Mouse (Mus musculus): ENCODE measurements around the gene Podxl.

Podxl gene

DNA sequence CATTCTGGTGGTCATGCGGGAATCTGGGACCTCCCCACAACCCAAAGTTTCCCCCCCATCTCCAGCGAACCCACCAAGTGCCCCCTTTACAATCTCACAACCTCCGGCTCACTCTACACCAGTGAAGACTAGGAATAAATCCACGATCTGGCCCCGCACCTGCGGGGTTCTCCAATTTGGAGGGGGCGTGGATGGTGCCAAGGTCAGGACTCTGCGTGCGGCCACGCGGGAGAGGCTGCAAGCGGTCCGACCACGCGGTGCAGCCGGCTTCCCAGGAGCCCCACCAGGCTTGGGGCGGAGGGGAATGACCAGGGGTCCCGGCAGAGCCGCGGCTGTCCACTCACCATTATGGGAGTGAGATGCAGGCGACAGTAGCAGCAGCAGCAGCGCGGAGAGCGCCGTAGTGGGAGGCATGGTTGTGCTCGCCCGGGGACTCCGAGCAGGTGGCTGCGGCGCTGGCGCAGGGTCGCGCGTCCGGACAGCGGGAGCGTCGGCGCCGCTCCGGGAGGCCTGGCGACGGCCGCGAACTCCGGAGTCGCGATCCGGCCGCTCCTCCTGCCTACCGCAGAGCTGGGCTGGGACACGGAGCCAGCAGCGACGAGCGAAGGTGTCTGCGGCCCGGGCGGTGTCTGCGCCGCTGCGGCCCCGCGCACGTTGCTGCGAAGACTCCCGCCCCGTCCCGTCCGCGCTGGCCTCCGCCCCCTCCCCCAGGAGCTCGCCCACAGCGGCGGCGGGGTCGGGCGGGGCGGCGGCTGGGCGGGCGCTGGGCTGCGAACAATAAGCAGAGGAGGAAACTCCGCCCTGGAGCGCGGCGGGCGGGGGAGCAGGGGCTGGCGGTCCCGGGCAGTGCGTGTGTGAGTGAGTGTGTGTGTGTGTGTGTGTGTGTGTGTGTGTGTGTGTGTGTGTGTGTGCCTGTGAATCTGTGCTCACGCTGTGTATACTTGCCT, at the start of gene Podxl:
Gene Podxl (minus strand): TSS at position 747 of the 947 bp plus-strand sequence.
- in situ Hi-C loops (cut with MboI; ENCODE audit: unreplicated experiment in 2 of 2) = no loop called here

DNA sequence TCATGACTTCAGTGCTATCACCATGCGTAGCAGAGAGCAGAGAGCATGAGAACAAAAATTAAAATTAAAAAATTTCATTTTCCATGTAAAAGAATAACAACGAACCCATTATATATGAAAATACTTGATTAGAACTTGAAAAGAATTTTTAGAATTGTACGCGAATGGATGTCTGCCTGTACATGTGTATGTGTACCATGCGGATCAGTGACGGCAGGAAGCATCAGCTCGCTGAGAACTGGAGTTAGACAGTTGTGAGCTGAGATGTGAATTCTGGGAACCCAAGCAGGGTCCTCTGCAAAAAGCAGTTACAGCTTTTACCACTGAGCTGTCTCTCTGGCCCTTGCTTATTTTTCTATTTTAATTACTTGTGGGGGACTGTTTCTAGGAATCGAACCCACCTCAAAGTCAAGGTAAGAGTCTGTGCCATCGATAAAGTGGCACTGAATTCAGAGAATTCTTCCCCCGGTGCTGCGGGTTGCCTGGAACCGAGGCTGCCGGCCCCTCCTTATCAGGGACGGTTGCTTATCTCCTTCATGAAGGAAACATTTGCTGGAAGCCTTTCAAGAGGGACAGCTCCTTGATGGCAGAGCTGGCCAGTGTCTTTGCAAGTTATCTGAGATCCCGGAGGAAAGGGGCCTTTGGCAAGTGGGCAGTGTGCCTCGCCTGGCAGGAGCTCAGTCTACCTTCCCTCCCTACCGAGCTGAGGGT, 48.9 kb upstream of the Podxl start:
- in situ Hi-C loops (cut with MboI; ENCODE audit: unreplicated experiment in 2 of 2) = no loop called here

DNA sequence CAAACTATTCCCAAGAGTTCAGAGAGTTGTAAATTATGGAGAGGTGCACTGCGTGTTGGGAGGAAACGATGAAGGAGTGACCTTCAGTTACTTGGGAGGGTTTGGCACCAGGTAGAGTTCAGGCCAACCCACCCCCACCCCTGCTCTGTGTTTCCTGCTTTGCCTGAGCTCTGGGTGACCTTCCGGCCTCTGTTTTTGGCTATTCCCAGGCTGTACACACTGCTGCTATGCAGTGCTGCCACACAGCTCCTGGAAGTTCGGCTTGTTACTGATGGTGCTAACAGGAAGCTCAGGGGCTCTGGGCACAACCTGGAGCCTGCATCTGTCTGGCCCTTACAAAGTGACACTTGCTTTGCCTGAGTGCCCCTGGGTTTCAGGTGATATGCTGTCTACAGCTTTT, 42.6 kb upstream of the Podxl start:
- in situ Hi-C loops (cut with MboI; ENCODE audit: unreplicated experiment in 2 of 2) = no loop called here

DNA sequence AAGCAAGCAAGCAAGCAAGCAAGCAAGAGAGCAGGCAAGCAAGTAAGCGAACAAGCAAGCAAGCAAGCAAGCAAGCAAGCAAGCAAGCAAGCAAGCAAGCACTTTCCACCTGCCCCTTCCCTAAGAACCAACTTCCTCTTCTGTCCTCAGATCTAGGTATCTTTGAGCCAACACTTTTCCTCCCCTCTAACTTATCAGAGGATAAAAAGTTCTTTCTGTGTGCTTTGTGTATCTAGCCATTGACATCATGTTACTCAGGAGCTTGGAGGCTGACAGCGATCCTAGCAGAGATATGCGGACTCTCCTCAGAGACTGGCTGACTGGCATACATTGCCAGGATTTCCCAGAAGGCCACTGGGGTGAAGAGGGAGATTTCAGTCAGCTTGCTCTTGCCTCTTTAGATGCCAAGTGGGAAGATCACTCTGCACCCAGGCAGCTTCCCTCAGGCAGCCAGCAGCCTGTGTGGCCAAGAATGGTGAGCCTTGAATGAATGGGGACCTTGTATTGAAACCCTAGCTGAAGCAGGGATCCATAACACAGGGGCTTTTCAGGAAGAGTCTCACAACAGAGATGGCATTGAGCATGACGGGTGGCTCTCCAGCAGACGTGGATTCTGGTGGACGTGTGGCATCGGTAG, 41.0 kb upstream of the Podxl start:
- in situ Hi-C loops (cut with MboI; ENCODE audit: unreplicated experiment in 2 of 2) = no loop called here

DNA sequence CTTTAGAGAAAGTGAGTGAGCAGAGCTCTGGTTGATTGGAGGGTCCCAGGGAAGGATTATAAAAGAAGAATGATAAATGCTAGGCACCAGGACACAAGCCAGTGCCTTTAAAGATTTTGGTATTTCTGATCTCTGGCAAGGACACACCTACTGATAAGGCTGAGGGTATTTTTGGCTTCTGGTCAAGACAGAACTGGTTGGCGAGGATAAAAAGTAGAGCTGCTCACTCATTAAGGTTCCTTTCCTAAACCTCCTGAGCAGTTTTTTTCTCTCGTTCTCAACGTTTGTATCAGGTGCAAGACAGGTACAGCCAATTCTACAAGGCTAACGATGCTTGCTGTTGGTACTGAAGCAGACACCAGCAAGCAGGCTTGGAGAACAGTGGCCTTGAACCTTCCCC, 38.7 kb upstream of the Podxl start:
- in situ Hi-C loops (cut with MboI; ENCODE audit: unreplicated experiment in 2 of 2) = no loop called here

DNA sequence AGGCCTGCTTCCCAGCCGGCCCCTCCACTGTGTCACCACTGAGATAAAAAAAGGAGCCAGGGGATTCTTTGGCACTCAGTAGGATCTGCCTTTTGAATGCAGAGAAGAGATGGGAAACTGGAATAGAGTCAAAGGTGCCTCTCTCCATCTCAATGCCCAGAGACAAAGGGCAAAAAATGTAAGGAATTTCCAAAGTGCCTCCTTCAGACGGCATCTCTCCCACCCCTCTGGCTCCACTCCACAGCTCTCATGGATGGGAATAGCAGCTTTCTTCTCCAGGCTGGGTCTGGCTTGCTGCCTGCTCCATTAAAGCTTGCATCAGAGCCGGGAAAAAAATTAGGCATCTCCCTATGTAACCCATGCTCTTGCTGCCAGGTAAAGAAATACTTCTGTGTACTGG, 37.4 kb upstream of the Podxl start:
- in situ Hi-C loops (cut with MboI; ENCODE audit: unreplicated experiment in 2 of 2) = no loop called here

DNA sequence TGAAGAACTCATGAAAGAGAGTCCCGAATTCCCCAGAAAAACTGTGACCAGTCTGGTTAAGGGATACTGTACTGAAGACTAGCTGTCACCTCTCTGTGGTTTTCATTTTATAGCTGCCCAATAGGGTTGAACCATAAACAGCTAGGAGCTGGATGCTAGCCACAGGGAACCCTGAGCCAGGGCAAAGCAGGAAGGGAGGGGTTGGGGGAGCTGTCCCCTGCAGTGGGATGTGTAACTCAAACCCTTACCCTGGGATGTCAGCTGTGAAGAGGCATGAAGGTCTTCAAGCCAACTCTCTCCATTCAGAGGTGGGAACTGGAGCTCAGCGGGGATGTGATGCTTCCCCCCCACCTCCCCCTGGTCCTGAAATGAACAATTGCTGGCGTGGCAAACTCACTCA, 36.1 kb upstream of the Podxl start:
- in situ Hi-C loops (cut with MboI; ENCODE audit: unreplicated experiment in 2 of 2) = no loop called here

DNA sequence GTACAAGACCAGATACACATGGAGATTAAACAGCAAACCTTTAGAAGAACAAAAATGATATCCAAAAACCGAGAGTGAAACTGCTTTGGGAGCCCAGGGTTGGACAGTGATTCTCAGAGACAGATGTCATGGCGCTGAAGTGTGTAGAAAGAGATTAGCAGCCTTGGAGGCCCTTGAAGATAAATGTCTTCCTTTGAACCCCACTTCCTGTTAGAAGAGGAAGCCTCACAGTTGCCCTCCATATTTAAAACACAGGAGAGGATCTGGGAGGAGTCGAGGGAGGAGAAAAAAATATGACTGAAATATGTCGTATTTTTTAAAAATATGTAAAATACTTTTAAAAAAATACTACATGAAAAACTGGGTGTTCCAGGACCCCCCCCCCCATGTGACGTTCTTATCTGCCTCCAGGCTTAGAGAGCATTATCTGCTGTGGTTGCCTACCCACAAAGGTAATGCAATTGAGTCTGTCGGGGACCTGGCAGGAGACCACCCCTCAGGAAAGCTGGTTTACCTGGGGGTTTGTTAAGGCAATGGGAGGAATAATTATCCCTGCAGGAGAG, 34.6 kb upstream of the Podxl start:
- in situ Hi-C loops (cut with MboI; ENCODE audit: unreplicated experiment in 2 of 2) = no loop called here

DNA sequence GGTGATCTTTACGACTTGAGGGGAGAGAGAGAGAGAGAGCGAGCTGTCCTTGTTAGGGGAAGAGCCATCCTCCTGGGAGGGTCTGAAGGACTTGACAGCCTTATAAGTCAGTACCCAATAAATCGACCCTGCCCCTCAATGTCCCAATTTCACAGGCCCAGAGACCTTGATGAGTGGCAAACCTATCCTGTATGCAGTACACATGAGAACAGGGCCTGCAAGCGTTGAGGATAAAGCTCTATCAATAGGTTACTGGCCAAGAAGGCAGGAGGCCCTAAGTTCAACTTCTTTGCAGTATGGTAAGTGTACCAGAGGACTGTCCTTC, 33.3 kb upstream of the Podxl start:
- in situ Hi-C loops (cut with MboI; ENCODE audit: unreplicated experiment in 2 of 2) = no loop called here

DNA sequence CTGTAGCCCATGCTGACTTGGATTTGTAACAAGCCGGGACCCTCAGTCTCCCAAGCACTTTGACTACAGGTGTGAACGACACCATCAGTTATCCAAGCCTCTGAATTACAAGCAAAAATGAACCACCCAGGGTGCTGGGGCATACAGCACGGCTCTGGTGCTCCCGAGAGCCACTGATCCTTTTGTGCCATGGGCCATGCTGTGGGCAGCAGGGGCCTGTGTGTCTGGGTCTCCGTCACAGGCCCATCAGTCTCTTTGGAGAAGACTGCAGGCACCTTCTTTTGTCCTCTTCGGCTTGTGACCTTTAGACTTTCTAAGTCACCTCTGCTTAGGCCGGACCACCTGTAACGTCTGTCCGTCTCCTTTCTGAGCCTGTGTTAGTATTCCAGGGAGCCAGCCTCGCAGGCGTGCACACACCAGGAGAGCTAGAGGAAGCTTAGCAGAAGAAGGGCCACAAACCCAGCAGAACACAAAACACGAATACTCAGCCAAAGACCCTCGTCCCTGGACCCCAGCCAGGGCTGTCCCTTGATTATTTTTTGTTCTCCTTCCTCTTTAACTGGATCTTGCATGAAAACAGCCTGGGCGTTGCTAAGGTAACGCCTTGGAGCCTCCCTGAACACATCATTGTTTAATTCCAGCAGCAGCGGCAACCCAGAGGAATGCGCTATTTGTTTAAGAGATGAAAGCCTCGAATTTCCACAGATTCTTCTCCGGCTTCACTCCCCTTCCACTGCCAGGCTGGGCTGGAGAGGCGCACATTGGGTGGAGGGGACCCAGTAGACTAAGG, 32.8 kb upstream of the Podxl start:
- in situ Hi-C loops (cut with MboI; ENCODE audit: unreplicated experiment in 2 of 2) = no loop called here

DNA sequence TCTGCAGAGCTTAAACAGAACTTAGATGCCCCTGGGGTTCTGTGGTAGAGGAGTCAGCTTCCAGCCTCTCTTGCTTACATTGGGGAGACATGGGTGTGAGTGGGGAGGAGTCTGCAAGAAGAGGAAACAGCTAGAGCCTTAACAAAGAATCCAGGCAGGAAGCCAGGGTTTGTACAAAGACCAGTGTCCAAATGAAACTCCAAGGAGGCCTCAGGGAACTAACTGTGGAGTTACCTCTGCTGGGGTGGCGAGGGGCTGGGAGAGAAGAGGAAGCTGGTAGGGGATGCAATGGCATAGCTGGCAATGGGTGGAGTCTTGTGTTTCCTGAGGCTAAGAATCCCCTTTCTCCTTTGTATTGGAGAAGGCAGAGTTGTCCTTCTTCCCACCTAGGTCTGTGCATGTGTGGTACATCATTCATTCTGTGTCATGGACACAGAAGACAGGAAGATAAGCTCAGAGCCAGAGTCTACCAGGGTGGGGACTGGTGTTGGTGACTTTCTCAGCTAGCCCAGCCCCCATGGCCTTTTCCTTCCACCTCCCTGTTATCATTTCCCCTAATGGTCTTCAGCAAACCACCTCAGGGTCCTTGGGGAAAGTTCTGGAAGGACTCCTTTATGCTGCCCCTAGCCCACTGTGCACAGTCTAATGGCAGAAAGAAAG, 28.9 kb upstream of the Podxl start:
- in situ Hi-C loops (cut with MboI; ENCODE audit: unreplicated experiment in 2 of 2) = no loop called here

DNA sequence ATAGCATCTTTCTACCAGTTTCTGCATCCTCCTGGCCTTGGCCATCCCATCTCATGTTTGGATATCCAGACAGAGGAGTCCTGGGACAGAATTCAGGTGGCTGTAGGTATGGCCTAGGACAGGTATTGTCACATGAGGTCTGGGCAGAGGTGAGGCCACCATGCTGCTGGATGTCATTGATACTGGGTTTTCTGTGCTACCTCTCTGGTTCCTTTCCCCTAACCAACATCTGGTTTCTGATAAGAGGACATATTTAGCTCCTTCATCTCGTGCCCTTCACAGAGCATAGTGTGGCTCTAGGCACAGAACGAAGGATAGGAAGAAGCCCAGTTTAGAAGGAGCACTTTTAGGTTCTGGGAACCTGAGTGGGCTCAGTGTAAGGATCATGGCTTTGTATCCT, 28.3 kb upstream of the Podxl start:
- in situ Hi-C loops (cut with MboI; ENCODE audit: unreplicated experiment in 2 of 2) = no loop called here

DNA sequence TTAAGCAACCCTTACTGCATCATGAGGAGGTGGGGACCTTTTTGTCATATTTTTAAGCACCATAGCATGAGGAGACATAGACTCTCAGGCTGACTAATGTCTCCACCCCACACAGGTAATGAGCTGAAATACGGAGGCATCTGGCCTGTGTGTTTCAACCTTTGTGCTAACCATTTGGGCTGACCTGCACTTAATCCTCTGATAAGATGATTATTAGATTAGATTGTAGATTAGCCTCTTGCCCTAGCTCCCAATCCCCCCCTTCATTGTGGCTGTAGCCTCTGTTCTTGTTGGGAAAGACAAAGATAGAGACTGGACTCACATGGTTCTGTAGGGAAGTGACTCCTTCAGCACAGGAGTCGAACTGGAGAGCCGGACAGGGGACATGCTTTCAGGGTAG, 27.9 kb upstream of the Podxl start:
- in situ Hi-C loops (cut with MboI; ENCODE audit: unreplicated experiment in 2 of 2) = no loop called here

DNA sequence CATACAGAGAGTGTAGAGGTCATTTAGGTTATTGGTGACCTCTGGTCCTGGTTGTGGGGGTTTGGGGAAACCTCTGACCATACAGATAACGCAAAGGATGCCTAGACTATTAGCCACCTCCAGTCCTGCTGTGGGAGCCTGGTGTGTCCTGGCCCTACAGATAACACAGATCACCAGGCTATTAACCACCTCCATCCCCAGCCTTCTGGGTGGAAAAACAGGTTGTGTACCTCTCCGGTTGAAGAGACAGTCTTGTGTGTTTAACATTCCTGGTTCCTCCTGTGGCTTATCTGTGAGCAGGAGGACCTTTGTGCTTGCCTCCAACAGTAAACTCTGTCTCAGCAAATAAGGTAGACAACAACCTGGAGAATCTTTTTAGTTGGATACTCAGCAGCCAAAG, 27.0 kb upstream of the Podxl start:
- in situ Hi-C loops (cut with MboI; ENCODE audit: unreplicated experiment in 2 of 2) = no loop called here

DNA sequence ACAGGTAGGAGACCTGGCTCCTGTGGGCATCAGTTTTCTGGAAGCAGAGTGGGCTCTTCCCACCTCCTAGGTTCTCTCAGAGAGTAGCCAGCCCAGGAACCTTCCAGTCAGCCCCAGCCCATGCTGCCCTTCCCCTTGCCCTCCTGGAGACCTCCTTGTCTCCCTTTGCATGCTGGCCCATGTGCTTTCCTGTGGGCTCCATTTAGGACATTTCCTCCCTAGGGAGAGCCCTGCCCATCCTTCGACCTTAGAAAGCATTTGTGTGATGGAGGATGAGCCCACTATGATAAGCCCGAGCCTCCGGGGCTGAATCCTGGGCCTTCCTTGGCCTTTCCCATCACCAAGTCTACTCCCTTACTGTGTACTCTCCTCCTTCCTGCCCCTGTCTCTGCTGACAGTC, 25.5 kb upstream of the Podxl start:
- in situ Hi-C loops (cut with MboI; ENCODE audit: unreplicated experiment in 2 of 2) = no loop called here

DNA sequence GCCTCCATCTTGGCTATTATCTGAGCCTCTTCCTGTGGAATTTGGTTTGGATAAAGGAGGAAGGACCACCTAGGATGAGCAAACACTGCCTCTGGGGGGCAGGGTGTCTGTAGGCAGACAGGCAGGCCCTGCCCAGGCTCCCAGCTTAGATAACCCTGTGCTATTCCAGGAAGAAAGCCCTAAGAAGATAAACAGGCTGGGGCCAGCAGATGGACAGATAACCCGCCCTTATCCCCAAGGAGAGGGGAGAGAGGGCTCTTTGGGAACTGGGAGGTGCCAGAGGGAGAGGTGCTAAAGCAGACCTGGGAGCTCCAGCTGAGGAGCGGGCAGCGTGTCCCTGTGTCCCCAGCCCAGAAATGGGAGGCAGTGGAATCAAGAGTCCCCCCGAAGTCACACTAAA, 23.9 kb upstream of the Podxl start:
- in situ Hi-C loops (cut with MboI; ENCODE audit: unreplicated experiment in 2 of 2) = no loop called here

DNA sequence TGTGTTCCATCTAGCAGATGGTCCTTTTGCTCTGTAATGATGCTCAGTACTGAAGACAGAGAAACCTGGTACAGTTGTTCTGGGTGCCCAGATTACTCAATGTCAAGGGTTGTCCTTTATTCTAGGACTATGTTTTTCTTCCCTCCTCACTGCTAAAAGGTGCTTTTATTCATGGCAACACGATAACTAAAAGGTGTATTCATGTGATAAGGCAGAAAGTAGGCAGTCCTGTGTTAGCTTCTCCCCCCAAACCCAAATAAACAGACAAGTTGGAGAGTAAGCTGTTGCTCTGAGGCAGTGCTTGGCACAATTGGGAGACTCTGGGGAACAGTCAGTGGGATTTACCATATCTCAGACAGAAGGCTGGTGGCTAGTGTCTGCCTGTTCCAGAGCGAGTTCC, 22.3 kb upstream of the Podxl start:
- in situ Hi-C loops (cut with MboI; ENCODE audit: unreplicated experiment in 2 of 2) = no loop called here

DNA sequence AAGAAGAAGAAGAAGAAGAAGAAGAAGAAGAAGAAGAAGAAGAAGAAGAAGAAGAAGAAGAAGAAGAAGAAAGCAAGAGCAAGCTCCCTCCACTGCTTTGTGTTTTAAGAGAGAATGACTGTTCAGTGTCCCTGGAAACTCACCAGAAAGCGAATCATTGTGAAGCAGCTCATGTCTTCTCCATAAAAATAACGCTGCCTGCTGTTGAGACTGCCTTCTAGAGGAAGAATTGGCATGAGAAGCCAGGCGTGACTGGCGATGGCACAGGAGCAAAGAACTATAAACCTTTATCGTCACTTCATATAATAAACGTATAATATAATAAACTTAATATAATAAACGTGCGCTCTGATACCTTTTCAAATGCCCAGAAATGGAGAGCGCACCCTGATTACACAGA, 12.4 kb upstream of the Podxl start:
- in situ Hi-C loops (cut with MboI; ENCODE audit: unreplicated experiment in 2 of 2) = no loop called here

DNA sequence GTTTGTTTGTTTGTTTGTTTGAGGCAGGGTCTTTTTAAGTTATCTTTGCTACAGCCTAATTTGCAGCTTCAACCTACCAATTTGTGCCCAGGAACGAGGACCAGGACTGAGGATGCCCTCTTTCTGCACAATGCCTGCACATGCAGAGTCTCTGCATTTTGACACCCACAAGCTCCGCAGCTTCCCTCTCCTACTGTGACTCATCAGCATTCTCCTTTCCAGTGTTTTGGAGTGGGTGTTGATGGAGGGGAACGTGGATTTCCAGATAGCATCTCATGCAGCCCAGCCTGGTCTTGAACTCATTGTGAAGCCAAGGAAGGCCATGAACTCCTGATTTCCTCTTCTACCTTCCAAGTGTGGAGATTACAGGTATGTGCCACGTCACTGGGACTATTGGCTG, 11.3 kb upstream of the Podxl start:
- in situ Hi-C loops (cut with MboI; ENCODE audit: unreplicated experiment in 2 of 2) = no loop called here

DNA sequence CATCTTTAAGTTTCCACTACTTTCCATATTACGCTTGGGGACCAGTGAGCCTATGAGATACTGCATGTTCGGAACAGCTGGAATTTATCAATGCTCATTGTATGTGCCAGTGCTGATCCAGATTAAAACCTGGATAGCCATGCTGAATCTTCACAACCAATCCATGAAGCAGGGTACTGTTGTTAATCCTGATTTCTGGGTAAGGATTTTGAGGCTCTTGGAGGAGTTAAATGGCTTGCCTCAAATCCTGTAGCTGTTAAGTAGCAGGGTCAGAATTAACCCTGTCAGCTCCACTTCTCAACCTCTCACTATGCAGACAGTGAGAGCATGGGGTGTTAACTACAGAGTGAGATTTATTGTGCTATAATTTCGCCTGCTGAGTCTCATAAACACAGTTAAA, 7.7 kb upstream of the Podxl start:
- in situ Hi-C loops (cut with MboI; ENCODE audit: unreplicated experiment in 2 of 2) = no loop called here

Data from v-Abl transformed pro-B cells (cell line).